Mouse (Mus musculus): ENCODE data around the gene Pdgfa. TPM values are rescaled to one million over a fixed set of nuclear protein-coding genes. Genes with fewer than 3 reads are reported as not detected.

Pdgfa gene
- polyA plus RNA-seq, 1 experiment = 6.9 TPM

GRCm38 (mm10) chr5:138987994-138988393 lies 9.2 kb downstream of the Pdgfa start:
- Histone ChIP-seq H3K4me3 (ENCODE audit: insufficient read depth, low read depth, low read length) (no peak overlapping the region), H3K4me1 (ENCODE audit: control insufficient read depth, insufficient read depth, insufficient read length, low read length) (no peaks in the 10 kb centered on the region), H3K27ac (replicated peaks; ENCODE audit: low read depth, low read length) (no peak overlapping the region)

DNA sequence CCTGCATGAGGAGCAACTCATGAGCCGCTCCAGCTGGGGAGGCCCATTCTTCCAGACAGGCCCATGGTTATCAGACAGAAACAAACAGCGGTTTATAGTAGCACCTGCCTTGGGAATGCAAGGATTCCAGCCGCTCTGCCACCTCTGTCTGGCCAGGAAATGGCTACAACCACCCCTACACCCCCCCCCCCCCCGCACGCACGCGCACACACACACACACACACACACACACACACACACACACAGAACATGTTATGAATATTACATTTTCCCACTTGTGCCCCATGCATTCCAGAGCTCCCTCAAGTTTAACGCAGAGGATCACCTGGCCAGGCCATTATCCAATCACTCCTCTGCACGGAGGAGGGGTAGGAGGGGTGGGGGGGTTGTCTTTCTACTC lies 15.2 kb downstream of the Pdgfa start:
- no peaks in the 10 kb centered on the region for H3K4me1 ChIP-seq (ENCODE audit: control insufficient read depth, insufficient read depth, insufficient read length, low read length)

GRCm38 (mm10) chr5:138980608-138981007 lies 16.6 kb downstream of the Pdgfa start:
- Histone ChIP-seq H3K4me1 (ENCODE audit: control insufficient read depth, insufficient read depth, insufficient read length, low read length) (no peaks in the 10 kb centered on the region), H3K27ac (replicated peaks; ENCODE audit: low read depth, low read length) (no peak overlapping the region), H3K4me3 (ENCODE audit: insufficient read depth, low read depth, low read length) (no peak overlapping the region)

More for the DNA sequence above, 15.2 kb downstream of the Pdgfa start:
- Histone ChIP-seq H3K4me3 (ENCODE audit: insufficient read depth, low read depth, low read length) (no peak overlapping the region), H3K27ac (replicated peaks; ENCODE audit: low read depth, low read length) (no peak overlapping the region)

- H3K27ac ChIP-seq (replicated peaks; ENCODE audit: low read depth, low read length) = no peak overlapping the region
These were observed 17.3 kb downstream of the Pdgfa start for GRCm38 (mm10) chr5:138979840-138980239.

GRCm38 (mm10) chr5:138977759-138978158 lies 19.4 kb downstream of the Pdgfa start:
- no peak overlapping the region for H3K4me3 ChIP-seq (ENCODE audit: insufficient read depth, low read depth, low read length)
- no peaks in the 10 kb centered on the region for H3K4me1 ChIP-seq (ENCODE audit: control insufficient read depth, insufficient read depth, insufficient read length, low read length)
- no peak overlapping the region for H3K27ac ChIP-seq (replicated peaks; ENCODE audit: low read depth, low read length)

More at GRCm38 (mm10) chr5:138979840-138980239, 17.3 kb downstream of the Pdgfa start:
- no peaks in the 10 kb centered on the region for H3K4me1 ChIP-seq (ENCODE audit: control insufficient read depth, insufficient read depth, insufficient read length, low read length)
- no peak overlapping the region for H3K4me3 ChIP-seq (ENCODE audit: insufficient read depth, low read depth, low read length)

DNA sequence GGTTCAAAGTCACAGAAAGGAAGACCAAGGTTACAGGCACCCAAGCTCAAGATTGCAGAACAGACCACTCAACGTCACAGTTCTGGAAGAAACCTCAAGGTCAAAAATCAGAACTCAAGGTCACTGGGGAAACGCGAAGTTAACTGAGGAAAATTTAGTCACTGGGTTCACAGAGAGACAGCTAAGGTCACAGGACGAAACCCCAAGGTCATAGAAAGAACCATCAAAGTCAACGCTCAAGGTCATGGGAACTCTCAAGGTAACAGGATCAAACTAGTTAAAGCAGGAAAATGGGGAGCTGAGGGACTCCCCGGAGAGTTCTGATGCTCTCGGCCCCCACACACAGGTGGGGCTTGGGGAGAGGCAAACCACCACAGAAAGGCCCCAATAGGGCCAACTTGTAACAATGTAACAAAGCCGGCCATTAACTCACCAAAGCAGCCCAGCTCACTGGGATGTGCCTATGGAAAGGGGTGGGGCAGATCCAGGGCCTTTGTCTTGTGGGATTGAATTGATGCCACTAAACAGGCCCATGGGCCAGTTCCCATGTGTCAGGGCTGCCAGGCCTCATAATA lies 22.2 kb downstream of the Pdgfa start:
- H3K4me3 ChIP-seq (ENCODE audit: insufficient read depth, low read depth, low read length) = no peak overlapping the region
- peak overlapping the region; percentile 21; the same call in 1 of the 2 replicates for H3K27ac ChIP-seq (replicated peaks; ENCODE audit: low read depth, low read length)
- H3K4me1 ChIP-seq (ENCODE audit: control insufficient read depth, insufficient read depth, insufficient read length, low read length) = peaks cover 2% of the 10 kb centered on the region; the same call in 1 of the 2 replicates

DNA sequence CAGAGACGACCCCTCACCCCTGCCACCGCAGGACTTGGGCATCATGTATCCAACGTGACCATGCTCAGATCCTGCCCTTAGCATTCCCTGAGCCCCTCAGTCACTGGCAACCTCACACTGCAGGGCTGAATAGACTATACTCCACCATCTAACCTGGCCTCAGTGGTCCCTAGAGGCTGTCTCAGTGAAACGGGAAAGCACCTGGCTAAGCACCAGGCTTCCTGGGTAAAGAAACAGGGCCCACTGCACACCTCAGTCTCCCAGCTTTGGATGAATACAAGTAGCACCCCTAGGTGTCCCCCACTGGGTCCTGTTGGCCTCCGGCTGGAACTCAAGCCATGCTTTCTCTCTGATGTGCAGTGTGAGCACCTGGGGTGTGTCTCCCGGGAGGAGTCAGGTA lies 23.7 kb downstream of the Pdgfa start:
- H3K27ac ChIP-seq (replicated peaks; ENCODE audit: low read depth, low read length) = no peak overlapping the region
- H3K4me3 ChIP-seq (ENCODE audit: insufficient read depth, low read depth, low read length) = no peak overlapping the region
- H3K4me1 ChIP-seq (ENCODE audit: control insufficient read depth, insufficient read depth, insufficient read length, low read length) = peaks cover 8% of the 10 kb centered on the region

GRCm38 (mm10) chr5:138971405-138971804 lies 25.8 kb downstream of the Pdgfa start:
- Histone ChIP-seq H3K27ac (replicated peaks; ENCODE audit: low read depth, low read length) (no peak overlapping the region), H3K4me1 (ENCODE audit: control insufficient read depth, insufficient read depth, insufficient read length, low read length) (peaks cover 8% of the 10 kb centered on the region), H3K4me3 (ENCODE audit: insufficient read depth, low read depth, low read length) (no peak overlapping the region)

GRCm38 (mm10) chr5:138970056-138970490 lies 27.1 kb downstream of the Pdgfa start:
- Histone ChIP-seq H3K4me1 (ENCODE audit: control insufficient read depth, insufficient read depth, insufficient read length, low read length) (peaks cover 8% of the 10 kb centered on the region), H3K27ac (replicated peaks; ENCODE audit: low read depth, low read length) (no peak overlapping the region), H3K4me3 (ENCODE audit: insufficient read depth, low read depth, low read length) (no peak overlapping the region)

- H3K27ac ChIP-seq (replicated peaks; ENCODE audit: low read depth, low read length) = no peak overlapping the region
- peaks cover 8% of the 10 kb centered on the region for H3K4me1 ChIP-seq (ENCODE audit: control insufficient read depth, insufficient read depth, insufficient read length, low read length)
These were observed 31.0 kb downstream of the Pdgfa start for GRCm38 (mm10) chr5:138966033-138966724.

GRCm38 (mm10) chr5:138965590-138965989 lies 31.6 kb downstream of the Pdgfa start:
- no peak overlapping the region for H3K27ac ChIP-seq (replicated peaks; ENCODE audit: low read depth, low read length)
- no peak overlapping the region for H3K4me3 ChIP-seq (ENCODE audit: insufficient read depth, low read depth, low read length)
- peaks cover 8% of the 10 kb centered on the region for H3K4me1 ChIP-seq (ENCODE audit: control insufficient read depth, insufficient read depth, insufficient read length, low read length)

More at GRCm38 (mm10) chr5:138966033-138966724, 31.0 kb downstream of the Pdgfa start:
- H3K4me3 ChIP-seq (ENCODE audit: insufficient read depth, low read depth, low read length) = no peak overlapping the region

DNA sequence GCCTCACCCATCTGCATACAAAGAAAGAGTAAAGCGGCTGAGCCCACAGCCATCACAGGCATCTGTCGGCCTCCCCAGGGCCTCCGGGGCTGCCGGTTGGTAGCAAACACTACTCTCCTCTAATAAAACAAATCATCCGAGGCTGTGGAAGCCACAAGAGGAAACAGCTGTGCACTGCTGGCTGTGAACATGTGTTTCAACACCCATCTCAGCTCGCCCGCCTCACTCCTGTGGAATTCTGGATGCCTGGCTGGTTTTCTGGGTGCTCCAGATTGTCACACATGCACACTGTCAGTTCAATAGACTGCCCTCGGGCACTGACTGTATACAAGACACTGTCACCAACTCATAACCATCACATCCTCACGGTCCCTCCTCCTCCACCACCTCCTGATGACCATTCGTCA lies 40.7 kb downstream of the Pdgfa start:
- H3K4me3 ChIP-seq (ENCODE audit: insufficient read depth, low read depth, low read length) = no peak overlapping the region
- H3K4me1 ChIP-seq (ENCODE audit: control insufficient read depth, insufficient read depth, insufficient read length, low read length) = no peaks in the 10 kb centered on the region; the same call in 1 of the 2 replicates
- no peak overlapping the region for H3K27ac ChIP-seq (replicated peaks; ENCODE audit: low read depth, low read length)

- no peaks in the 10 kb centered on the region; the same call in 1 of the 2 replicates for H3K4me1 ChIP-seq (ENCODE audit: control insufficient read depth, insufficient read depth, insufficient read length, low read length)
- H3K27ac ChIP-seq (replicated peaks; ENCODE audit: low read depth, low read length) = no peak overlapping the region
- no peak overlapping the region for H3K4me3 ChIP-seq (ENCODE audit: insufficient read depth, low read depth, low read length)
These were observed 43.2 kb downstream of the Pdgfa start for GRCm38 (mm10) chr5:138953986-138954385.

DNA sequence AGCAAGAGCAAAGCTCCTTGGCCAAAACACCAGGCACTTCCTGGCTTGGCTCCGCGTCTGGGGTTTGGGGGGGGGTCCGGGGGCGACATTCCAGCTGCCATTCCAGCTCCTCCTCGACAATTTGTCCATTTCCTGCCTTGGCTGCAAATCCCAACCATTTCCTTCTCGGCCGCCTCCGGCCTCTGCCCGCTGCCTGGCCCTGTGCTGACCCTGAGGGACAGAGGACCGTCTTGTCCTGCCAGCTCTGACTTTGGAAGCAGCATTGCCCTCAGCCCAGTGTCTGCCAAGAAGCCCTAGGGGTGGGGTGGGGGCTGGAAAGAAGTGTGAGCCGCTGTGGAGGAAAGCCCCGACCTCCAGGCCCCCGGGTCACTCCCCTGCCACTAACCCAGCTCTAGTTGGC lies 44.2 kb downstream of the Pdgfa start:
- Histone ChIP-seq H3K4me1 (ENCODE audit: control insufficient read depth, insufficient read depth, insufficient read length, low read length) (peaks cover 7% of the 10 kb centered on the region; the same call in 1 of the 2 replicates), H3K4me3 (ENCODE audit: insufficient read depth, low read depth, low read length) (no peak overlapping the region), H3K27ac (replicated peaks; ENCODE audit: low read depth, low read length) (no peak overlapping the region)

- no peak overlapping the region for H3K4me3 ChIP-seq (ENCODE audit: insufficient read depth, low read depth, low read length)
- peaks cover 7% of the 10 kb centered on the region; the same call in 1 of the 2 replicates for H3K4me1 ChIP-seq (ENCODE audit: control insufficient read depth, insufficient read depth, insufficient read length, low read length)
- no peak overlapping the region for H3K27ac ChIP-seq (replicated peaks; ENCODE audit: low read depth, low read length)
These were observed 45.9 kb downstream of the Pdgfa start for GRCm38 (mm10) chr5:138951305-138951704.

- peaks cover 10% of the 10 kb centered on the region; the same call in 1 of the 2 replicates for H3K4me1 ChIP-seq (ENCODE audit: control insufficient read depth, insufficient read depth, insufficient read length, low read length)
- no peak overlapping the region for H3K4me3 ChIP-seq (ENCODE audit: insufficient read depth, low read depth, low read length)
- no peak overlapping the region for H3K27ac ChIP-seq (replicated peaks; ENCODE audit: low read depth, low read length)
These were observed 48.0 kb downstream of the Pdgfa start for GRCm38 (mm10) chr5:138949165-138949564.

All from brown adipose tissue, adult 24 weeks (tissue).